Mouse (Mus musculus): ENCODE data around the gene Ubash3b. TPM values are rescaled to one million over a fixed set of nuclear protein-coding genes. Genes with fewer than 3 reads are reported as not detected.

The Ubash3b gene
- total RNA-seq, 2 experiments from 2014 or later, result 3.0 to 5.4 TPM

DNA sequence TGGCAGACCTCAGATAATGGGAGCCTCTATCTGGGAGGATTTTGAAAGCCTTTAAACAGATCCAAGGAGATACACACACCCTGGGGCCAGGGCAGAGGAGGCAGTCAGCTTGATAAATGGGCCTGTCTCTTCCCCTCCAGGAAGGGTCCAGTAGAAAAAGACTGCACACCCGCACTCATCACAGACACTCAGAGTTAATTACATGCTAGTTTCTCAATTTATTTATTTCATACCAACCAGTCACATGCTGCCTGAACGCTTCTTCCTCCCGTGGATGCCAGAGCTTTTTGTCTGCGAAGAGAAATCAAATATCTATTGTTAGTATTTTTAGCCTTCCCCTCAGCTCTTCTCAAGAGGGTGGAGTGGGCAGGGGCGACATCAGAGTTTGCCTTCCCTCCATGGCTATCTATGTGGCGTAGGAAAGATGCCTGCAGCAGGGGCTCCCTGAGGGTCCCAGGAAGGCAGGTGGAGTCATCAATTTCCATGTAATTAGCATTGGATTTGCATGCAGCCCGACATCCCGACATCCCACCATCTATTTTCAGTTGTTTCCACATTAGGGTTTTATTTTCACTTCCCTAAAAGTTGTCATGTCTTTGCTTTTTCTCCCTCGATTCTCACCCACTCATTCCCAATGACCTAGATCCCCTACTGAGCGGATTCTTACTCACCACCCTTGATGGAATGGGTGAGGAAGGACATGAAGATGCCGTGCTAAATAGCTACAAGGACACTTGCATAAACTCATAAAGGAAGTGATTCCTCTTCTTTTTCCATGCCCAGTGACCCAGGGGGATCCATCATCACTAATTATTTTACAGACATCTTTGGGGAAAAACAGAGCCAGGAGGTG is 110.2 kb downstream of the Ubash3b start:
- DNase-seq, result no peak

- no peak for DNase-seq
Measured at GRCm38 (mm10) chr9:41050331-41051079, 111.0 kb downstream of the Ubash3b start.

DNA sequence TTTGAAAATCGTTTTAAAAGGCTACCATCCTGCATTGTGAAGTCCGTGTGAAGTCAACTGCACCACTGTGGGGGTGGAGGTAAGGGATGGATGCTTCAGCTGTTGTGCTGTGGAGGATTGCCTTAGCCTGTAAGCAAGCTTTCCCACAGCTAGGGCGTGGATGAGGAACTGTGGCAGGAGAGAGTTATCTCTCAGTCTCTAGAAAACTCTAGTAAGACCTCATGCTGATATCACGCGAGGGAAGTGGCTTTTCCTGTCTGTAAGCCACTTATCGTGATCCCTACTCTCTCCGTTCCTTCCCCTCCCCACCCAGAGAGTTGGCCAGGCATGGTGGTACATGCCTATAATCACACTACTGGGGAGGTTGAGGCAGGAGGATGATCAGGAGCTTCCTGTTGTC is 112.2 kb downstream of the Ubash3b start:
- DNase-seq, result no peak

DNA sequence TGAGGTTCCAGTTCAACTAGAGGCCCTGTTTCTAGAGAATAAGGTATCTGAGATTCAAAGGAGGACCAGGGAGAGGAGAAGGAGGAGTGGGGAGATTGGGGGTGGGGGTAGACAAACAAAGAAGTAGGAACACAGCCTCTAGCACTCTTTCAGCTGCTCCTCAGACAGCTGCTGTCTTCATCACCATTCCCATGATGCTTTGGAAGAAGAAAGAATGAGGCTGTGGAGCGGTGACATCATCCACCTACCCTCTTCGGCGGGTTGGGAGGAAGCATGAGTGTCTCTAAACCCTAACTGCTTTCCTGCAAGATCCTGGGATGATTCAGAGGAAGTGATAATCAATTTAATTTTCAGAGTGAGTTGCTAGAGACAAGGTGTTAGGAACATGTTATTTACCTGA is 112.7 kb downstream of the Ubash3b start:
- DNase-seq, result no peak

DNA sequence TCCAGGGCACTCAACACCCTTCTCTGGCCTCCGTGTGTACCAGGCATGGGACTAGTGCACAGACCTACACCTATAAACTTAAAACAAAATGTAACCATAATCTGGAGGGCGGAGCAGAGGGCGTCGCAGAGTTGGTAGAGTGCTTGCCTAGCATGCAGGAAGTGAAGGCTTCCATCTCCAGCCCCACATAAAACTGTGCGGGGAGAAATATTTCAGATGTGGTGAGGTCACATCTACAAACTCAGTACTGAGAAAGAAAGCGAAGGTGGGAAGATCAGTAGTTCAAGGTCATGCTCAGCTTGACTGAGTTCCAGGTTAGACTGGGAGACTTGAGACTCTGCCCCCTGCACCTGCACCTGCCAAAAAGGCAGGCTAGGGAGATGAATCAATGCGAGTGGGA is 113.3 kb downstream of the Ubash3b start:
- no peak for DNase-seq

- no peak for DNase-seq
Measured at GRCm38 (mm10) chr9:41047654-41048053, 113.8 kb downstream of the Ubash3b start.

- DNase-seq, result peak; percentile 92
Measured at GRCm38 (mm10) chr9:41044626-41045025, 116.9 kb downstream of the Ubash3b start.

- DNase-seq, result no peak
Measured at GRCm38 (mm10) chr9:41043641-41044040, 117.9 kb downstream of the Ubash3b start.

GRCm38 (mm10) chr9:41041404-41041803 is 120.1 kb downstream of the Ubash3b start:
- no peak for DNase-seq

- no peak for DNase-seq
Measured at GRCm38 (mm10) chr9:41038150-41038664, 123.3 kb downstream of the Ubash3b start.

GRCm38 (mm10) chr9:41031590-41032489 is 129.7 kb downstream of the Ubash3b start:
- no peak for DNase-seq

- DNase-seq, result no peak
Measured at GRCm38 (mm10) chr9:41029827-41030226, 131.7 kb downstream of the Ubash3b start.

DNA sequence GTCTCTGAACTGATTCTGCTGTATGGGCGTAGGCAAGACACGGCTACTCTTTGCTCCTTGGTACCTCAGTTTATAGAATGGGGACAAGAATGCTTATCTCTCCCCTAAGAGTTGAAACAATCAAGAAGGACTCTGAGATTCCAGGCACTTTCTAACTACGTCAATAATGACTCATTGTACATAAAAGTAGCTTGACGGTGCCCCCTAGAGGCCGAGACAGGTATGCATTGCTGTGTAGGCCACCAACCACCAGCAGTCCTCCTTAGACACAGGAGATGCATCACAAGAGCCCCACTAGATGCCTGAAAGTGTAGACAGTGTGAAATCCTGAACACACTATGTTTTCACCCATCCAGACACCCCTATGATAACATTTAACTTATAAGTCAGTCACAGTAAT is 133.0 kb downstream of the Ubash3b start:
- DNase-seq, result peak; percentile 70

GRCm38 (mm10) chr9:41021690-41022089 is 139.8 kb downstream of the Ubash3b start:
- no peak for DNase-seq

DNA sequence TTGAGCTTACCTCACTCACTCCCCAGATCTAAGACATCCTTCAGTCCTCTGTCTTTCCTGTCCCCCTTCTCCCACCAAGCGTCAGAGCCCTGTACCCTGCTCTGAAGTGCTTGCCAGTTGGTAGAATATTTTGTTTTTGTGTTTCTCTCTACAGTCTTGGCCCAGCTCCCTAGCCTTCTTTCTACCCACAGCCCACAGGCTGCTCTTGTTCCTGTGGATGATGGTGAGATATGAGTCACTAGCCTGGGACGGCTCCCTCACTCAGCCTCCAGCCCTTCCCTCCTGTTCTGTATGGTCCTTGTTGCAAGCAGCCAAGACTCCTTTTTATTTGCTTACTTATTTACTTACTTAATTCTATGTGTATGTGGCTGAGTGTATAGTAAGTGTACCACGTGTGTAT is 141.0 kb downstream of the Ubash3b start:
- DNase-seq, result no peak

DNA sequence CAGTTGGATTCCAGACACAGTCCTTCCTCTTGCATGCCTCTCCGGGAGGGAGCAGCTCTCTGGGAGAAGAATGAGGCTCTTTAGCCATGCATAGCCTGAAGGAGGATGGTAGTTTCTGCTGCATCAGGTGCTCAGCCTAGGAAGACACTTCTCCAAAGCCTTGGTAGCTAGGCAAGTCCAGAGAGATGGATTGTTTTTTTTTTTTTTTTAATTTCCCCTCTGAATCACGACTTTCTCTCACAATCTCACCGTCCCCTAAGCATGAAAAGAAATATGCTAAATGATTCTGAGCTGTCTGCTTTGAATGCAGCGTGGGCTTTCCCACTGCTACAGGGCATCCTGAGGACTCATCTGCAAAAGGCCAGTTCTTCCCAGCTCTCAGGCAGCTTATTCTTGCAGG is 147.0 kb downstream of the Ubash3b start:
- DNase-seq, result no peak

- DNase-seq, result no peak
Measured at GRCm38 (mm10) chr9:41012456-41012855, 149.0 kb downstream of the Ubash3b start.

DNA sequence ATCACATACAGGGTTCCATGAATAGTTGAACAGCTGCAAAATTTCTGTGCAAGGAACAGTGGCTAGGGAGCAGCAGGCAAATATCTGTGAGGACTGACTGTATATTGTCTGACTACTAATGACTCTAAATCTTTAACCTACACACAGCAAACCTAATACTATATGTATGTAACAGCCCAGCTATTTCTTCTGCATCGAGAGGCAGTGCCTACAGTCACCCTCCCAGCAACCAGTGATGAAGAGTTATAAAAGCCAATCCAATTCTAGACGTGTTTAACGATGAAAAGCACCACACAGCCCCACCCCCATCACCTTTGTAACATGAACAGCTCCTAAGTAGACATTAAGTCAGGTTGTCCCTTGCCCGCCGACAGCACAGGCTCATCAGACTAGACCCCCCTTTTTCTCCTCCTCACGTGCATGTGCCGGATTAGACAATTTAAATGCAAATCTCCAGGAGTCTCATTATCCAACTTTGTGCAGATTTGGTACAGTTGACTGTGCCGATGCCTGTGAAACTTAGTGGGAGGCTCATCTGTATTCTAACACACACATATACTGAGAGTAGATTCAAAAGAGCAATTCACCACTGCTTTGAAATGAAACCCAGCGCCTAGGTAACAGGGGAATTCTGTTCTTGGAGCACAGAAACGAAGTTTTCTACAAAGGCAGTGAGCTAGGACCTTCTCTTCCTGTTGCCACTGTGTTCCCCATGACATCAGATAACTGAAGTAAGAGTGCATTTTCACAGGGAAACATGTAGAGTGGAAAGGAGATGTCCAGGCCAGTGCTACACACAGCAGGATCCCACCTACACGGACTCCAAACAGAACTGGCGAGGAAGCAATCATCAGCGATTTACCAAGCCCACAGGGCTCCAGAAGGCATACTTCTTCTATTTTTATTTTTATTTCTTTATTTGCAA is 149.7 kb downstream of the Ubash3b start:
- DNase-seq, result no peak

DNA sequence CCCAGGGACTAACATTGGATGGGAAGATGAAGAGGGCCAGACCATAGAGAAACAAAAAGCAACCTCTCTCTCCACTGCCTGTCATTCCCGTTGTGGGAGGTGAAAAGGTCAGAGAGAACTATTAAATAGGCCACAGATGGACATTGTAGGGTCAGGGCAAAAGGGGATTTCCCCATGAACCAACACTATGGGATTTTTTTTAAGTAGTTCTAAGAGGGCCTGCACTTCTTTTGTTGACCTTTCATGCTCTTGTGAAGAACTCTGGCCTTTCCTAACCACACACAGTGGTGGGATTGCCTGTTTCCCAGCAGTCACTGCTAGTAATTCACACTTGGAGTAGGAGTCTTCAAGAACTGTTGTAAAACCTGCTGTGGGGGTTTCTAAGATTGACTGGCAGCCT is 153.7 kb downstream of the Ubash3b start:
- no peak for DNase-seq

GRCm38 (mm10) chr9:41004415-41004814 is 157.1 kb downstream of the Ubash3b start, which contains the start of gene Crtam:
Gene Crtam, minus strand, starts transcription at chr9:41004628.
- DNase-seq, result no peak
